Mouse (Mus musculus): Measurements from ENCODE around the gene Pon3. TPM values are rescaled to one million over a fixed set of nuclear protein-coding genes. Genes with fewer than 3 reads are reported as not detected.

The Pon3 gene
- polyA plus RNA-seq, 1 experiment = 1.8 TPM

- TF ChIP-seq CTCF (IDR thresholded peaks at IDR 0.05; ENCODE audit: low read depth, low read length) (no peak), EP300 (IDR thresholded peaks at IDR 0.05; ENCODE audit: insufficient read depth, low read depth, low read length) (no peak), POLR2A (IDR thresholded peaks at IDR 0.05; ENCODE audit: insufficient read depth, low read length) (no peak)
- Histone ChIP-seq H3K9me3 (replicated peaks; ENCODE audit: control insufficient read depth, insufficient read depth, low read length, poor library complexity, severe bottlenecking) (no peaks in the 10 kb centered on the region), H3K9ac (ENCODE audit: low read depth, poor library complexity, severe bottlenecking) (peak overlapping the region; percentile 64), H3K4me3 (ENCODE audit: low read depth, low read length) (peak overlapping the region; percentile 55), H3K27ac (ENCODE audit: insufficient read depth, low read length) (no peak overlapping the region), H3K36me3 (ENCODE audit: control insufficient read depth, insufficient read depth, low read length, poor library complexity, severe bottlenecking) (no peaks in the 10 kb centered on the region), H3K27me3 (ENCODE audit: control insufficient read depth, insufficient read depth, low read length, poor library complexity, severe bottlenecking) (no peaks in the 10 kb centered on the region; the same call in 1 of the 2 replicates), H3K4me1 (ENCODE audit: control insufficient read depth, insufficient read depth, low read length) (no peaks in the 10 kb centered on the region)
Measured at GRCm38 (mm10) chr6:5297321-5298091, 41.4 kb upstream of the Pon3 start.

- Histone ChIP-seq H3K27ac (ENCODE audit: insufficient read depth, low read length) (no peak overlapping the region), H3K27me3 (ENCODE audit: control insufficient read depth, insufficient read depth, low read length, poor library complexity, severe bottlenecking) (no peaks in the 10 kb centered on the region; the same call in 1 of the 2 replicates)
Measured at GRCm38 (mm10) chr6:5296067-5296466, 40.0 kb upstream of the Pon3 start.

GRCm38 (mm10) chr6:5294659-5295449 is 38.8 kb upstream of the Pon3 start:
- Histone ChIP-seq H3K27ac (ENCODE audit: insufficient read depth, low read length) (no peak overlapping the region), H3K4me3 (ENCODE audit: low read depth, low read length) (no peak overlapping the region), H3K4me1 (ENCODE audit: control insufficient read depth, insufficient read depth, low read length) (no peaks in the 10 kb centered on the region), H3K9ac (ENCODE audit: low read depth, poor library complexity, severe bottlenecking) (no peak overlapping the region), H3K36me3 (ENCODE audit: control insufficient read depth, insufficient read depth, low read length, poor library complexity, severe bottlenecking) (no peaks in the 10 kb centered on the region), H3K9me3 (replicated peaks; ENCODE audit: control insufficient read depth, insufficient read depth, low read length, poor library complexity, severe bottlenecking) (no peaks in the 10 kb centered on the region), H3K27me3 (ENCODE audit: control insufficient read depth, insufficient read depth, low read length, poor library complexity, severe bottlenecking) (no peaks in the 10 kb centered on the region; the same call in 1 of the 2 replicates)
- TF ChIP-seq POLR2A (IDR thresholded peaks at IDR 0.05; ENCODE audit: insufficient read depth, low read length) (no peak), CTCF (IDR thresholded peaks at IDR 0.05; ENCODE audit: low read depth, low read length) (no peak), EP300 (IDR thresholded peaks at IDR 0.05; ENCODE audit: insufficient read depth, low read depth, low read length) (no peak)

More at GRCm38 (mm10) chr6:5296067-5296466, 40.0 kb upstream of the Pon3 start:
- Histone ChIP-seq H3K4me3 (ENCODE audit: low read depth, low read length) (no peak overlapping the region), H3K9me3 (replicated peaks; ENCODE audit: control insufficient read depth, insufficient read depth, low read length, poor library complexity, severe bottlenecking) (no peaks in the 10 kb centered on the region), H3K36me3 (ENCODE audit: control insufficient read depth, insufficient read depth, low read length, poor library complexity, severe bottlenecking) (no peaks in the 10 kb centered on the region), H3K4me1 (ENCODE audit: control insufficient read depth, insufficient read depth, low read length) (no peaks in the 10 kb centered on the region), H3K9ac (ENCODE audit: low read depth, poor library complexity, severe bottlenecking) (no peak overlapping the region)
- TF ChIP-seq CTCF (IDR thresholded peaks at IDR 0.05; ENCODE audit: low read depth, low read length) (no peak), EP300 (IDR thresholded peaks at IDR 0.05; ENCODE audit: insufficient read depth, low read depth, low read length) (no peak), POLR2A (IDR thresholded peaks at IDR 0.05; ENCODE audit: insufficient read depth, low read length) (no peak)

- H3K27ac ChIP-seq (ENCODE audit: insufficient read depth, low read length) = no peak overlapping the region
- no peaks in the 10 kb centered on the region for H3K4me1 ChIP-seq (ENCODE audit: control insufficient read depth, insufficient read depth, low read length)
- TF ChIP-seq CTCF (IDR thresholded peaks at IDR 0.05; ENCODE audit: low read depth, low read length) (no peak), EP300 (IDR thresholded peaks at IDR 0.05; ENCODE audit: insufficient read depth, low read depth, low read length) (no peak), POLR2A (IDR thresholded peaks at IDR 0.05; ENCODE audit: insufficient read depth, low read length) (no peak)
- no peak overlapping the region for H3K4me3 ChIP-seq (ENCODE audit: low read depth, low read length)
- H3K27me3 ChIP-seq (ENCODE audit: control insufficient read depth, insufficient read depth, low read length, poor library complexity, severe bottlenecking) = no peaks in the 10 kb centered on the region; the same call in 1 of the 2 replicates
- H3K9me3 ChIP-seq (replicated peaks; ENCODE audit: control insufficient read depth, insufficient read depth, low read length, poor library complexity, severe bottlenecking) = no peaks in the 10 kb centered on the region
- H3K9ac ChIP-seq (ENCODE audit: low read depth, poor library complexity, severe bottlenecking) = no peak overlapping the region
- H3K36me3 ChIP-seq (ENCODE audit: control insufficient read depth, insufficient read depth, low read length, poor library complexity, severe bottlenecking) = no peaks in the 10 kb centered on the region
Measured at GRCm38 (mm10) chr6:5292841-5293240, 36.8 kb upstream of the Pon3 start.

- H3K27ac ChIP-seq (ENCODE audit: insufficient read depth, low read length) = no peak overlapping the region
- H3K9ac ChIP-seq (ENCODE audit: low read depth, poor library complexity, severe bottlenecking) = no peak overlapping the region
- H3K27me3 ChIP-seq (ENCODE audit: control insufficient read depth, insufficient read depth, low read length, poor library complexity, severe bottlenecking) = no peaks in the 10 kb centered on the region
- H3K4me3 ChIP-seq (ENCODE audit: low read depth, low read length) = no peak overlapping the region
- TF ChIP-seq EP300 (IDR thresholded peaks at IDR 0.05; ENCODE audit: insufficient read depth, low read depth, low read length) (no peak), POLR2A (IDR thresholded peaks at IDR 0.05; ENCODE audit: insufficient read depth, low read length) (no peak), CTCF (IDR thresholded peaks at IDR 0.05; ENCODE audit: low read depth, low read length) (no peak)
- no peaks in the 10 kb centered on the region for H3K36me3 ChIP-seq (ENCODE audit: control insufficient read depth, insufficient read depth, low read length, poor library complexity, severe bottlenecking)
- H3K9me3 ChIP-seq (replicated peaks; ENCODE audit: control insufficient read depth, insufficient read depth, low read length, poor library complexity, severe bottlenecking) = no peaks in the 10 kb centered on the region
- no peaks in the 10 kb centered on the region for H3K4me1 ChIP-seq (ENCODE audit: control insufficient read depth, insufficient read depth, low read length)
Measured at GRCm38 (mm10) chr6:5291450-5291849, 35.4 kb upstream of the Pon3 start.
